Comparison of ENCODE assay signal across 10 mouse cellular contexts in the genomic region with DNA sequence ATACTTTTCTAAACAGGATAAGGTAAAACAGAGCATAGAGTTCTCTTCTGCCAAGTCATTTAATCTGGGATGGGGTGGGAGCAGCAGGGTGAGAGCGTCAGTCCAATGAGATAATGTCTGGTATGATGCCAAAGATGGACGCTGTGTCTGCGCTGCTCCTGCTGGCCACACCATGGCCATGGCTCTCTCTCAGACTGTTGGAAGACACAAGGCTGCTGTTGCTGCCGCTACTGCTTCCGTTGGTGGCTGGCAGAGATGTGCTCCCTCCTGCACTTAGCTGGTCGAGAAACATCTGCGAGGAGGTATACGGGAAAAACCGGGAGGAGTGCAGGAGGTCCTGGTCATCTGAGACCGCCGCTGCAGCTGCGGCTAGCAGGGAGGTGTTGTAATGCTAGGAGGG. TPM values are rescaled to one million over a fixed set of nuclear protein-coding genes. Genes with fewer than 3 reads are reported as not detected.
DNase-seq lines count a peak whose midpoint lies in the region; ATAC-seq and TF ChIP-seq lines count a peak whose summit lies in the region.
"Had no signal": no experiment of that assay in that cellular context is flagged by ENCODE, and none has a peak within 500 bp of the region (broad histone marks: within the 10 kb centered on the region; RNA-seq: fewer than 3 reads in every experiment).

No protein-coding gene starts in this region.

- no peak overlapping the region for H3K4me3 ChIP-seq in limb, embryonic 15.5 days
- no peak overlapping the region for H3K4me3 ChIP-seq in limb, embryonic 10.5 days
- H3K4me3 ChIP-seq in heart, postnatal 0 days (ENCODE audit: low read depth, low read length) = no peak overlapping the region
- H3K4me3 ChIP-seq in forebrain, embryonic 15.5 days = no peak overlapping the region
- H3K4me3 ChIP-seq: embryonic facial prominence, embryonic 12.5 days; hindbrain, embryonic 15.5 days had no signal

- no peak for TF ChIP-seq EP300 in heart, postnatal 0 days (IDR thresholded peaks at IDR 0.05; ENCODE audit: low read depth)

- H3K36me3 ChIP-seq in limb, embryonic 15.5 days = peaks cover 47% of the 10 kb centered on the region
- peaks cover 63% of the 10 kb centered on the region for H3K36me3 ChIP-seq in limb, embryonic 10.5 days
- H3K36me3 ChIP-seq in heart, postnatal 0 days (replicated peaks; ENCODE audit: control insufficient read depth, insufficient read depth, low read length) = peaks cover 57% of the 10 kb centered on the region
- peaks cover 37% of the 10 kb centered on the region for H3K36me3 ChIP-seq in forebrain, embryonic 15.5 days

- 0 out of 2 replicates have a peak overlapping the region, but pooled peaks have one; percentile 5 for H3K27ac ChIP-seq in limb, embryonic 15.5 days
- H3K27ac ChIP-seq in limb, embryonic 10.5 days = no peak overlapping the region
- H3K27ac ChIP-seq in heart, postnatal 0 days (ENCODE audit: low read depth) = peak overlapping the region; percentile 69
- no peak overlapping the region for H3K27ac ChIP-seq in forebrain, embryonic 15.5 days (replicated peaks)
- H3K27ac ChIP-seq: embryonic facial prominence, embryonic 12.5 days; hindbrain, embryonic 15.5 days had no signal

- no peak for DNase-seq in limb, embryonic 10.5 days (ENCODE audit: low spot score)
- peak; percentile 19 to 30 for DNase-seq in cerebellum, postnatal 36 days
- peak; percentile 89 for DNase-seq in heart, postnatal 0 days (ENCODE audit: low spot score)
- DNase-seq in skeletal muscle tissue, adult 2 months (ENCODE audit: low read depth, low spot score) = peak; percentile 67
- DNase-seq in c-Kit-positive CD71-positive TER-119-positive erythroid progenitor cells, embryonic 14.5 days (ENCODE audit: low spot score) = no peak
- DNase-seq in adrenal gland, adult 8-10 months = no peak

- H3K4me1 ChIP-seq in limb, embryonic 15.5 days = peaks cover 5% of the 10 kb centered on the region; the same call in 1 of the 2 replicates
- H3K4me1 ChIP-seq in limb, embryonic 10.5 days = 0 out of 2 replicates have a peak, but pooled peaks cover 2% of the 10 kb centered on the region
- H3K4me1 ChIP-seq in heart, postnatal 0 days (ENCODE audit: control insufficient read depth, insufficient read depth) = peaks cover 9% of the 10 kb centered on the region
- no peaks in the 10 kb centered on the region for H3K4me1 ChIP-seq in forebrain, embryonic 15.5 days
- H3K4me1 ChIP-seq: embryonic facial prominence, embryonic 12.5 days; hindbrain, embryonic 15.5 days had no signal

- H3K9me3 ChIP-seq in limb, embryonic 15.5 days = no peaks in the 10 kb centered on the region
- no peaks in the 10 kb centered on the region for H3K9me3 ChIP-seq in limb, embryonic 10.5 days (replicated peaks)
- no peaks in the 10 kb centered on the region for H3K9me3 ChIP-seq in heart, postnatal 0 days (replicated peaks; ENCODE audit: control insufficient read depth, low read length)
- H3K9me3 ChIP-seq in forebrain, embryonic 15.5 days = no peaks in the 10 kb centered on the region
- H3K9me3 ChIP-seq: embryonic facial prominence, embryonic 12.5 days; hindbrain, embryonic 15.5 days had no signal

- no peak overlapping the region for H3K4me2 ChIP-seq in limb, embryonic 15.5 days
- peak overlapping the region; percentile 26; the same call in 1 of the 2 replicates for H3K4me2 ChIP-seq in heart, postnatal 0 days (ENCODE audit: low read depth, low read length)
- no peak overlapping the region for H3K4me2 ChIP-seq in forebrain, embryonic 15.5 days (replicated peaks)
- H3K4me2 ChIP-seq: embryonic facial prominence, embryonic 12.5 days; hindbrain, embryonic 15.5 days had no signal

- 76% methylated on average over 12 of the region's 12 CpGs for WGBS in limb, embryonic 15.5 days
- WGBS in limb, embryonic 10.5 days = 84% methylated on average over 12 of the region's 12 CpGs
- 44% methylated on average over 12 of the region's 12 CpGs for WGBS in heart, postnatal 0 days
- WGBS in forebrain, embryonic 15.5 days = 85% methylated on average over 12 of the region's 12 CpGs

- H3K9ac ChIP-seq in limb, embryonic 15.5 days = no peak overlapping the region
- no peak overlapping the region for H3K9ac ChIP-seq in heart, postnatal 0 days (replicated peaks; ENCODE audit: low read depth, low read length)
- no peak overlapping the region for H3K9ac ChIP-seq in forebrain, embryonic 15.5 days (replicated peaks)
- H3K9ac ChIP-seq: embryonic facial prominence, embryonic 12.5 days; hindbrain, embryonic 15.5 days had no signal

- no peak for ATAC-seq in limb, embryonic 15.5 days (ENCODE audit: insufficient number of reproducible peaks, low FRiP score, low TSS enrichment, low read depth)
- peak; percentile 87 for ATAC-seq in heart, postnatal 0 days (ENCODE audit: insufficient read depth, low read depth)
- ATAC-seq in forebrain, embryonic 15.5 days (replicated peaks) = no peak

- H3K27me3 ChIP-seq in limb, embryonic 15.5 days = no peaks in the 10 kb centered on the region
- H3K27me3 ChIP-seq in limb, embryonic 10.5 days (ENCODE audit: low read depth, poor library complexity, severe bottlenecking) = no peaks in the 10 kb centered on the region
- H3K27me3 ChIP-seq in heart, postnatal 0 days (ENCODE audit: control insufficient read depth, insufficient read depth, low read length) = no peaks in the 10 kb centered on the region
- no peaks in the 10 kb centered on the region for H3K27me3 ChIP-seq in forebrain, embryonic 15.5 days
- H3K27me3 ChIP-seq: embryonic facial prominence, embryonic 12.5 days; hindbrain, embryonic 15.5 days had no signal

- TF ChIP-seq CTCF in heart, postnatal 0 days (IDR thresholded peaks at IDR 0.05; ENCODE audit: low read depth) = no peak

RNA-seq across cellular contexts. Expression of gene Calml4, which starts 24.0 kb away (rescaled TPM):
- polyA plus RNA-seq in limb, embryonic 15.5 days (2015; fragmentation: Nextera tagmentation; extraction: Ambion mirVana) = 16.2 and 19.4 TPM in 2 replicates
- 3.8 and 4.4 TPM in 2 replicates for polyA plus RNA-seq in limb, embryonic 10.5 days (2016; fragmentation: Nextera tagmentation; extraction: Ambion mirVana)
- total RNA-seq in heart, postnatal 0 days (2014; rRNA removed; ENCODE audit: low replicate concordance) = not detected in 2 replicates
- 1.8 and 2.5 TPM in 2 replicates for polyA plus RNA-seq in heart, postnatal 0 days (2015; fragmentation: Nextera tagmentation; extraction: Ambion mirVana)
- 6.3 and 12.5 TPM in 2 replicates for polyA plus RNA-seq in forebrain, embryonic 15.5 days (2015; fragmentation: Nextera tagmentation; extraction: Ambion mirVana)
- total RNA-seq in adrenal gland, adult 8-10 months (2022) = 10 to 100 TPM in 2 of 4 experiments, 1 to 10 TPM in 2; 7.4 to 13.6 (median 10.6) TPM

RNA-seq across cellular contexts. Expression of gene Cln6, which starts 43.3 kb away (rescaled TPM):
- polyA plus RNA-seq in limb, embryonic 15.5 days (2015; fragmentation: Nextera tagmentation; extraction: Ambion mirVana) = 24.6 and 24.8 TPM in 2 replicates
- 16.4 and 18.5 TPM in 2 replicates for polyA plus RNA-seq in limb, embryonic 10.5 days (2016; fragmentation: Nextera tagmentation; extraction: Ambion mirVana)
- 38.3 and 43.0 TPM in 2 replicates for total RNA-seq in heart, postnatal 0 days (2014; rRNA removed; ENCODE audit: low replicate concordance)
- 12.3 and 12.6 TPM in 2 replicates for polyA plus RNA-seq in heart, postnatal 0 days (2015; fragmentation: Nextera tagmentation; extraction: Ambion mirVana)
- 5.4 and 5.9 TPM in 2 replicates for polyA plus RNA-seq in forebrain, embryonic 15.5 days (2015; fragmentation: Nextera tagmentation; extraction: Ambion mirVana)
- total RNA-seq in adrenal gland, adult 8-10 months (2022) = 10 to 100 TPM; 19.4 to 28.7 (median 23.5) TPM

Comparison
In these comparisons a context has a peak if more than half of its experiments do, and no peak if none do; other contexts are left out.
1. H3K27ac ChIP-seq: peak in limb, embryonic 15.5 days (single experiment) and heart, postnatal 0 days (single experiment); none in limb, embryonic 10.5 days (single experiment) and forebrain, embryonic 15.5 days (single experiment).
2. DNase-seq: peak in cerebellum, postnatal 36 days (2 of 2), heart, postnatal 0 days (single experiment) and skeletal muscle tissue, adult 2 months (single experiment); none in limb, embryonic 10.5 days (single experiment), c-Kit-positive CD71-positive TER-119-positive erythroid progenitor cells, embryonic 14.5 days (single experiment) and adrenal gland, adult 8-10 months (single experiment).